Mouse (Mus musculus): ENCODE data around the gene Lmntd1. TPM values are rescaled to one million over a fixed set of nuclear protein-coding genes. Genes with fewer than 3 reads are reported as not detected.

The Lmntd1 gene
- polyA plus RNA-seq, 1 experiment from 2014 or later = 0.83 TPM

GRCm38 (mm10) chr6:145469260-145469943 is 144.7 kb downstream of the Lmntd1 start:
- Histone ChIP-seq H3K27me3 (no peaks in the 10 kb centered on the region), H3K9ac (replicated peaks) (no peak overlapping the region), H3K4me2 (replicated peaks) (no peak overlapping the region), H3K4me1 (peaks cover 16% of the 10 kb centered on the region), H3K36me3 (no peaks in the 10 kb centered on the region), H3K9me3 (no peaks in the 10 kb centered on the region), H3K4me3 (no peak overlapping the region), H3K27ac (replicated peaks) (no peak overlapping the region)
- WGBS = 18% methylated on average over 8 of the region's 8 CpGs
- no peak for ATAC-seq (replicated peaks)

- no peaks in the 10 kb centered on the region for H3K27me3 ChIP-seq
- no peak overlapping the region for H3K27ac ChIP-seq (replicated peaks)
- no peaks in the 10 kb centered on the region for H3K9me3 ChIP-seq
- H3K9ac ChIP-seq (replicated peaks) = no peak overlapping the region
- H3K36me3 ChIP-seq = no peaks in the 10 kb centered on the region
- H3K4me1 ChIP-seq = no peaks in the 10 kb centered on the region
- H3K4me2 ChIP-seq (replicated peaks) = no peak overlapping the region
- 91% methylated on average over 4 of the region's 4 CpGs for WGBS
- ATAC-seq (replicated peaks) = no peak
- H3K4me3 ChIP-seq = no peak overlapping the region
These were observed 150.1 kb downstream of the Lmntd1 start for GRCm38 (mm10) chr6:145464027-145464426.

- Histone ChIP-seq H3K4me2 (replicated peaks) (no peak overlapping the region), H3K27ac (replicated peaks) (no peak overlapping the region), H3K9ac (replicated peaks) (no peak overlapping the region), H3K9me3 (no peaks in the 10 kb centered on the region), H3K27me3 (no peaks in the 10 kb centered on the region), H3K4me3 (no peak overlapping the region), H3K4me1 (no peaks in the 10 kb centered on the region), H3K36me3 (no peaks in the 10 kb centered on the region)
- WGBS = 87% methylated on average over 12 of the region's 12 CpGs
- no peak for ATAC-seq (replicated peaks)
These were observed 151.4 kb downstream of the Lmntd1 start for GRCm38 (mm10) chr6:145462677-145463245.

- H3K36me3 ChIP-seq = no peaks in the 10 kb centered on the region
- no peak overlapping the region for H3K9ac ChIP-seq (replicated peaks)
- no peaks in the 10 kb centered on the region for H3K9me3 ChIP-seq
- ATAC-seq (replicated peaks) = no peak
- H3K27me3 ChIP-seq = no peaks in the 10 kb centered on the region
- H3K4me2 ChIP-seq (replicated peaks) = no peak overlapping the region
- H3K4me1 ChIP-seq = no peaks in the 10 kb centered on the region
- H3K27ac ChIP-seq (replicated peaks) = no peak overlapping the region
- 83% methylated on average over 15 of the region's 15 CpGs for WGBS
- no peak overlapping the region for H3K4me3 ChIP-seq
These were observed 157.1 kb downstream of the Lmntd1 start for GRCm38 (mm10) chr6:145457066-145457465.

- H3K4me1 ChIP-seq = peaks cover 8% of the 10 kb centered on the region
- H3K9ac ChIP-seq (replicated peaks) = no peak overlapping the region
- no peak overlapping the region for H3K4me3 ChIP-seq
- WGBS = 80% methylated on average over 15 of the region's 15 CpGs
- H3K9me3 ChIP-seq = no peaks in the 10 kb centered on the region
- H3K36me3 ChIP-seq = no peaks in the 10 kb centered on the region
- no peak for ATAC-seq (replicated peaks)
- H3K4me2 ChIP-seq (replicated peaks) = no peak overlapping the region
- H3K27ac ChIP-seq (replicated peaks) = no peak overlapping the region
- H3K27me3 ChIP-seq = no peaks in the 10 kb centered on the region
These were observed 163.3 kb downstream of the Lmntd1 start for GRCm38 (mm10) chr6:145450628-145451403.

GRCm38 (mm10) chr6:145448361-145448760 is 165.8 kb downstream of the Lmntd1 start:
- no peak overlapping the region for H3K9ac ChIP-seq (replicated peaks)
- no peak overlapping the region for H3K4me3 ChIP-seq
- WGBS = 75% methylated on average over 2 of the region's 2 CpGs
- no peaks in the 10 kb centered on the region for H3K9me3 ChIP-seq
- no peaks in the 10 kb centered on the region for H3K27me3 ChIP-seq
- no peak overlapping the region for H3K4me2 ChIP-seq (replicated peaks)
- ATAC-seq (replicated peaks) = no peak
- no peaks in the 10 kb centered on the region for H3K36me3 ChIP-seq
- no peak overlapping the region for H3K27ac ChIP-seq (replicated peaks)
- H3K4me1 ChIP-seq = peaks cover 11% of the 10 kb centered on the region

- Histone ChIP-seq H3K36me3 (no peaks in the 10 kb centered on the region), H3K9me3 (no peaks in the 10 kb centered on the region), H3K4me1 (peaks cover 11% of the 10 kb centered on the region), H3K4me3 (no peak overlapping the region), H3K27me3 (no peaks in the 10 kb centered on the region), H3K4me2 (replicated peaks) (no peak overlapping the region), H3K9ac (replicated peaks) (no peak overlapping the region), H3K27ac (replicated peaks) (no peak overlapping the region; the same call in 1 of the 2 replicates)
- ATAC-seq (replicated peaks) = no peak
- WGBS = 58% methylated on average over 8 of the region's 8 CpGs
These were observed 168.2 kb downstream of the Lmntd1 start for GRCm38 (mm10) chr6:145445811-145446500.

- H3K27me3 ChIP-seq = no peaks in the 10 kb centered on the region
- ATAC-seq (replicated peaks) = no peak
- WGBS = 64% methylated on average over 4 of the region's 4 CpGs
These were observed 168.7 kb downstream of the Lmntd1 start for GRCm38 (mm10) chr6:145445380-145445779.

GRCm38 (mm10) chr6:145442786-145443185 is 171.3 kb downstream of the Lmntd1 start:
- no peak overlapping the region for H3K4me2 ChIP-seq (replicated peaks)
- WGBS = 54% methylated on average over 13 of the region's 13 CpGs
- H3K27ac ChIP-seq (replicated peaks) = no peak overlapping the region
- no peak for ATAC-seq (replicated peaks)
- H3K4me3 ChIP-seq = no peak overlapping the region
- no peaks in the 10 kb centered on the region for H3K9me3 ChIP-seq
- H3K9ac ChIP-seq (replicated peaks) = no peak overlapping the region
- no peaks in the 10 kb centered on the region for H3K36me3 ChIP-seq
- H3K4me1 ChIP-seq = peaks cover 11% of the 10 kb centered on the region
- no peaks in the 10 kb centered on the region for H3K27me3 ChIP-seq

More at GRCm38 (mm10) chr6:145445380-145445779, 168.7 kb downstream of the Lmntd1 start:
- no peak overlapping the region; the same call in 1 of the 2 replicates for H3K27ac ChIP-seq (replicated peaks)
- no peaks in the 10 kb centered on the region for H3K9me3 ChIP-seq
- H3K4me1 ChIP-seq = peaks cover 11% of the 10 kb centered on the region
- no peak overlapping the region for H3K9ac ChIP-seq (replicated peaks)
- no peaks in the 10 kb centered on the region for H3K36me3 ChIP-seq
- no peak overlapping the region for H3K4me2 ChIP-seq (replicated peaks)
- no peak overlapping the region for H3K4me3 ChIP-seq

GRCm38 (mm10) chr6:145441416-145442110 is 172.6 kb downstream of the Lmntd1 start:
- H3K27me3 ChIP-seq = no peaks in the 10 kb centered on the region
- no peak overlapping the region for H3K27ac ChIP-seq (replicated peaks)
- 71% methylated on average over 18 of the region's 18 CpGs for WGBS
- H3K4me2 ChIP-seq (replicated peaks) = no peak overlapping the region
- no peaks in the 10 kb centered on the region for H3K9me3 ChIP-seq
- no peaks in the 10 kb centered on the region for H3K36me3 ChIP-seq
- H3K4me3 ChIP-seq = no peak overlapping the region
- ATAC-seq (replicated peaks) = no peak
- no peak overlapping the region for H3K9ac ChIP-seq (replicated peaks)
- H3K4me1 ChIP-seq = peaks cover 10% of the 10 kb centered on the region

GRCm38 (mm10) chr6:145438851-145439250 is 175.3 kb downstream of the Lmntd1 start:
- Histone ChIP-seq H3K36me3 (no peaks in the 10 kb centered on the region), H3K27me3 (no peaks in the 10 kb centered on the region), H3K27ac (replicated peaks) (no peak overlapping the region), H3K4me2 (replicated peaks) (no peak overlapping the region), H3K4me1 (no peaks in the 10 kb centered on the region), H3K9ac (replicated peaks) (no peak overlapping the region), H3K9me3 (no peaks in the 10 kb centered on the region), H3K4me3 (no peak overlapping the region)
- WGBS = 91% methylated on average over 5 of the region's 5 CpGs
- ATAC-seq (replicated peaks) = no peak
